Mouse (Mus musculus) erythroid progenitor cell, adult 5-6 weeks (primary cell): ENCODE results near the gene Antxr2. TPM values are rescaled to one million over a fixed set of nuclear protein-coding genes. Genes with fewer than 3 reads are reported as not detected.

ENCODE experiments used
- ATAC-seq: replicated peaks from 2 replicates; pipeline ENCODE4 v1.8.0; 2016; ENCODE audit warnings: moderate number of reproducible peaks, mild to moderate bottlenecking, moderate TSS enrichment, inconsistent platforms; ENCODE audit not compliant: poor library complexity, low FRiP score, severe bottlenecking
- total RNA-seq, 2 experiments: library from RNA; stranded (forward) in 1 of 2; stranded (reverse) in 1 of 2; fragments of 150-400 nt in 1 of 2; fragments of 186-747, 209-891 nt in 1 of 2; gene quantifications; 2 replicates each; pipeline versions ENCODE4 v1.2.3 to v1.2.4; 2015 to 2017; ENCODE audit warnings: low replicate concordance in 2 of 2

Antxr2 gene
- total RNA-seq, 2 experiments from 2014 or later: 1.2 to 2.9 TPM

- ATAC-seq: no peak
Observed at GRCm38 (mm10) chr5:97847204-97847895, 183.5 kb downstream of the Antxr2 start.

DNA sequence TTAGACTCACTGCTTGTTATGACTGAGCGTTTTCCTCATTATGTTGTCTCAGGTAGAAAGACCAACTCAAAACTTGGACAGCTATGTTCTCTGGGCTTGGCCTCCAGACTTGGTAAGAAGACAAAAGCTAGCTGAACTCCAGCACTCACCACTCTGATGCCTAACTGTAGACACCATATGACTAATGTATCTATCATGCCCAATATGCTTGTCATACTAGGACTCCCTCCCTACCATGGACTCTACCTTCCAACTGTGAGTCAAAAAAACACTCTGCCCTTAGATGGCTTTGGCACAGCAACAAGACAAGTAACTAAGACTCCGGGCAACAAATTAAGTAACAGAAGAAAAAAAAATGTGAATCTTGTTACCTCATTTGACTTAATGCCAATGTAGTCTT, 184.3 kb downstream of the Antxr2 start:
- ATAC-seq: no peak

DNA sequence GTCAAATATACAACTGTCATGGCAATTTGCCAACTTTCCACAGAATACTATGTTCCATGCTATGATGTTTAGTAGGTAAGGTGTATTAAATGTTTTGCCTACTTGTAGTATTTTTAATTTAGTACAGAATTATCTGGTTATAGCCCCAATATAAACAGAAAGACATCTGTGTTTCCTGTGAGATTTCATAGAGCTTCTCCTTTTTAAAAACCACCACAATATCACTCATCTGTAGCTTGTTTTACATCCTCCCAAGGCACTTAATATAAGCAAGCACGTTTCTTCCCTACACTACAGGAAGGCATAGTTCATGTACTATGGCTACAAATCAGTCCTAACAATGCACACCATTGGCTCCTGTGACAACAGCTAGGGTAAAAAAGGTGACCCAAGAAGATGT, 188.8 kb downstream of the Antxr2 start:
- no peak for ATAC-seq

DNA sequence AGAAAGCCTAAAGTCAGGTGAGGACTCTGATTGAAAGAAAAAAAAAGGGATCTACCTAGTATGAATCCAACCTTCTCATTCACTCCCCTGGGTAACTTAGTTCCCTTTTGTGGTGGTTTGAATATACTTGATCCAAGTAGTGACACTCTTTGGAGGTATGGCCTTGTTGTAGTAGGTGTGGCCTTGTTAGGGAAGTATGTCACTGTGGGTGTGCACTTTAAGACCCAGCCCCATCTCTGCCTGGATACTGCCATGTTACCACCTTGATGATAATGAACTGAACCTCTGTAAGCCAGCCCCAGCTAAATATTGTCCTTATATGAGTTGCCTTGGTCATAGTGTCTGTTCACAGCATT, 190.9 kb downstream of the Antxr2 start:
- ATAC-seq: no peak

DNA sequence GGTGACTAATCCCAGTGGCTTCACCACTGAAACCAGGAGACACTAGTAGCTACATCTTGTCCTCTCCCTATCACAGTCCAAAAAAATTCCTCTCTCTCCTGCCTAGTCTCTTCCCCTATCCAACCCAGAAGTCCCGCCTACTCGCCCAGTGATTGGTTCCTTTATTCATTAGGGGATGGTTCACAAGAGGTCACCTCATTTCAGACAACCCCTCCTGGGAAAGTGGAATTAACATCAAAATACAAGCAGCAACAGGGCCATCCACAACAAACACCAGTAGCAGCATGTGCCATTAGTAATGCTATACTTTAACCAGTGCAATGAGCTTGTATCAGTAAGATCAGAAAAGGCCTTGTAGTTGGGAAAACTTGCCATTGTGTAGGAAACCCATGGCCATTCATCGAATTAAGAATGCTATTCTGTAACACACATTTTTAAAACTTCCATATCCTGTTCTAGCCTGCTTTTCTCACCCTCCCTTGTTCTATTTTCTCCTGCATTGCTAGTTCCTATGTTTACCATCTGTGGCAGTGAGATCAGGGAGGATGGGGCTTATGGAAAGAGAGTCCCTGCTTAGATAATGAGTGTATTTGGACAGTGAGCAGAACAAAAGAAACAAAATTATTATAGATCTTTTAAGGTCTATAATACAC, 191.4 kb downstream of the Antxr2 start:
- ATAC-seq: no peak

GRCm38 (mm10) chr5:97837333-97837732, 193.5 kb downstream of the Antxr2 start:
- ATAC-seq: no peak

GRCm38 (mm10) chr5:97835418-97835817, 195.4 kb downstream of the Antxr2 start:
- ATAC-seq: no peak

GRCm38 (mm10) chr5:97834770-97835169, 196.1 kb downstream of the Antxr2 start:
- ATAC-seq: no peak

Other genes with a start within 250 kb of the Antxr2 start
- gene Prdm8, start 136.2 kb upstream of the Antxr2 start, total RNA-seq (2015; ENCODE audit: low replicate concordance): not detected in 2 replicates
- gene Prdm8, start 136.2 kb upstream of the Antxr2 start, total RNA-seq (2017; ENCODE audit: low replicate concordance): not detected in 2 replicates
- gene Fgf5, start 223.1 kb upstream of the Antxr2 start, total RNA-seq (2015; ENCODE audit: low replicate concordance): not detected in 2 replicates
- not detected in 2 replicates for gene Fgf5, start 223.1 kb upstream of the Antxr2 start, total RNA-seq (2017; ENCODE audit: low replicate concordance)